Mouse (Mus musculus): Measurements from ENCODE around the gene Usp18. TPM values are rescaled to one million over a fixed set of nuclear protein-coding genes. Genes with fewer than 3 reads are reported as not detected.

Gene Usp18
- polyA plus RNA-seq, 2 experiments, result 1.0 to 1.8 TPM

DNA sequence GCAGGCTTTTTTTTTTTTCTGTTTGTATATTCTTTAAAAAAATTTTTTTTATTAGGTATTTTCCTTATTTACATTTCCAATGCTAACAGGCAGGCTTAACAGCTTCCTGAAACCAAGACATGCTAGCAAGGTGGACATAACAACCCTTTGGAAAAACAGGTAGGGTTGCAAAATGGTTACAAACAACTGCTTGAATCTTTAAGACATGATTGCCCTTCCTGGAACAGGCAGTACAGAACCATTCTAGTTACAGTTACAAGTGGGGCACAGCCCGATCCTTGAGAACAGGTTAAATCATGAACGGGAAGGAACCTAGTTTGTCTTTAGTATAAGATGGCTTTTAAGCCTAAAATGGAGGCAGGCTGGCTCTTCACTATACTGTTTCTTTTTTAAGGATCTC, 9.3 kb upstream of the Usp18 start:
- ATAC-seq (ENCODE audit: low FRiP score, low read depth) (no peak), DNase-seq (ENCODE audit: low spot score) (no peak)
- H3K9ac ChIP-seq (ENCODE audit: low read depth, low read length, severe bottlenecking), result no peak overlapping the region
- H3K4me2 ChIP-seq (replicated peaks; ENCODE audit: low read depth, low read length, severe bottlenecking), result no peak overlapping the region
- H3K9me3 ChIP-seq (ENCODE audit: control insufficient read depth, low read length), result no peaks in the 10 kb centered on the region
- H3K4me3 ChIP-seq (replicated peaks; ENCODE audit: low read length), result no peak overlapping the region
- 85% methylated on average over 2 of the region's 2 CpGs for WGBS
- TF ChIP-seq POLR2A (IDR thresholded peaks at IDR 0.05; ENCODE audit: borderline replicate concordance, extremely low read depth, insufficient read depth, insufficient read length), result no peak
- H3K4me1 ChIP-seq (ENCODE audit: control insufficient read depth, insufficient read depth, low read length), result no peaks in the 10 kb centered on the region
- H3K27ac ChIP-seq (replicated peaks; ENCODE audit: low read depth, low read length), result no peak overlapping the region
- H3K27me3 ChIP-seq (ENCODE audit: control insufficient read depth, insufficient read depth, low read length), result no peaks in the 10 kb centered on the region
- H3K36me3 ChIP-seq (ENCODE audit: control insufficient read depth, insufficient read depth, low read length), result no peaks in the 10 kb centered on the region

DNA sequence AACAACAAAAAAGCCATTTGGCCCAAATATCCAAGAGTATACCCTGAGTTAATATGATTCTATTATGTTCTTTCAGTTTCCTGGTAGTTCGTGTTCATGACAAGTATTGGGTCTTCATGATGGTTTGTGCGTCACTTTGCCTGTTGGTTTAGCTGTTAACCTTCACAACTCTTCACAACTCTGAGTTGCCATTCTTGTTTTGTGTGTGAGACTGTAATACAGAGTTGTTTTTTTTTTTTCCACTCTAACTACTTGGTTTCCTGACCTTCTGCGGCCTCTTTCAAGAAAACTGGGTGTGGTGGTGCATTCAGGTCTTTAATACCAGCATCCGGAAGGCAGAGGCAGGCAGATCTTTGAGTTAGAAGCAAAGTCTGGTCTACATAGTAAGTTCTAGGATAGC, 7.5 kb upstream of the Usp18 start:
- ATAC-seq (ENCODE audit: low FRiP score, low read depth) (no peak), DNase-seq (ENCODE audit: low spot score) (no peak)
- H3K27ac ChIP-seq (replicated peaks; ENCODE audit: low read depth, low read length), result no peak overlapping the region
- H3K4me1 ChIP-seq (ENCODE audit: control insufficient read depth, insufficient read depth, low read length), result no peaks in the 10 kb centered on the region
- no peaks in the 10 kb centered on the region for H3K27me3 ChIP-seq (ENCODE audit: control insufficient read depth, insufficient read depth, low read length)
- H3K4me3 ChIP-seq (replicated peaks; ENCODE audit: low read length), result no peak overlapping the region
- H3K9ac ChIP-seq (ENCODE audit: low read depth, low read length, severe bottlenecking), result no peak overlapping the region
- no peaks in the 10 kb centered on the region for H3K36me3 ChIP-seq (ENCODE audit: control insufficient read depth, insufficient read depth, low read length)
- 92% methylated on average over 4 of the region's 4 CpGs for WGBS
- no peak for TF ChIP-seq POLR2A (IDR thresholded peaks at IDR 0.05; ENCODE audit: borderline replicate concordance, extremely low read depth, insufficient read depth, insufficient read length)
- no peak overlapping the region for H3K4me2 ChIP-seq (replicated peaks; ENCODE audit: low read depth, low read length, severe bottlenecking)
- H3K9me3 ChIP-seq (ENCODE audit: control insufficient read depth, low read length), result no peaks in the 10 kb centered on the region

DNA sequence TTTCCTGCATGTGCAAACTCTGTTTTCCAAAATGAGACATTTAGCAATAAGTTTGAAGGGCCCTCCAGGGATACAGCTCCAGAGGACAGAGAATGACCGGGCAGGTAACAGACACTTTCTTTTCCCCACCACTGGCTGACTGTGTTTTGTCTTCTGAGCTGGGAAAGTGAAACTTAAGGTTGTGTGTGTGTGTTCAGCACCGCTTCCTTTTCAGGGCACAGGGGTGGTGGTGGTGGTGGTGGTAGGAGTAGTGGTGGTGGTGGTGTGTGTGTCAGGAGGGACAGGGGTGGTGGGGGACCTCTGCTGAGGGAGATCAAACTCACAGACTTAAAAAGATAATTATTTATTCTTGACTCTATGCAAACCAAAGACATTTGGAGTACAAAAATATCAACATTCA, 3.9 kb upstream of the Usp18 start:
- Histone ChIP-seq H3K36me3 (ENCODE audit: control insufficient read depth, insufficient read depth, low read length) (no peaks in the 10 kb centered on the region), H3K4me1 (ENCODE audit: control insufficient read depth, insufficient read depth, low read length) (no peaks in the 10 kb centered on the region), H3K9me3 (ENCODE audit: control insufficient read depth, low read length) (no peaks in the 10 kb centered on the region), H3K4me2 (replicated peaks; ENCODE audit: low read depth, low read length, severe bottlenecking) (no peak overlapping the region), H3K27me3 (ENCODE audit: control insufficient read depth, insufficient read depth, low read length) (no peaks in the 10 kb centered on the region), H3K9ac (ENCODE audit: low read depth, low read length, severe bottlenecking) (no peak overlapping the region), H3K4me3 (replicated peaks; ENCODE audit: low read length) (no peak overlapping the region), H3K27ac (replicated peaks; ENCODE audit: low read depth, low read length) (no peak overlapping the region)
- WGBS, result 82% methylated on average over 2 of the region's 2 CpGs
- no peak for DNase-seq (ENCODE audit: low spot score)
- TF ChIP-seq POLR2A (IDR thresholded peaks at IDR 0.05; ENCODE audit: borderline replicate concordance, extremely low read depth, insufficient read depth, insufficient read length), result no peak
- no peak for ATAC-seq (ENCODE audit: low FRiP score, low read depth)

DNA sequence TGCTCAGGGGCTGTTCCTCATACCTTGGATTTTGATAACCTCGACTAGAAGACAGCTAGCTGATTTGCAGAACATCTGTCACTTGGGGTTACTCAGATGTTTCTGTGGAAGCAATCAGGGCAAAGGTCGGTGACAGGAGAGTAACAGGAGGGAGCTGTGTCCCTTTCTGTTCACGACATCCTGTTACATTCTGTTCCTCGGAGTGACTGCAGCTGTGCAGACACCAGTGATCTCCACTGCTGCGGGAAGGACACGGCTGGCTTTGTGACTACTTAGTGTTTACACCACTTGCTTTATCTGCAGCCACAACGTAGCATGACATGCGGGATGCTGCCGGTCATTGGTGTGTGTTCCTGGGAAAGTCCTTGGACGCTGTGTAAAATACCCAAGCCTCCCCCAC, 2.5 kb upstream of the Usp18 start:
- Histone ChIP-seq H3K27me3 (ENCODE audit: control insufficient read depth, insufficient read depth, low read length) (no peaks in the 10 kb centered on the region), H3K9ac (ENCODE audit: low read depth, low read length, severe bottlenecking) (no peak overlapping the region), H3K27ac (replicated peaks; ENCODE audit: low read depth, low read length) (no peak overlapping the region), H3K4me2 (replicated peaks; ENCODE audit: low read depth, low read length, severe bottlenecking) (no peak overlapping the region), H3K4me3 (replicated peaks; ENCODE audit: low read length) (no peak overlapping the region), H3K4me1 (ENCODE audit: control insufficient read depth, insufficient read depth, low read length) (no peaks in the 10 kb centered on the region), H3K36me3 (ENCODE audit: control insufficient read depth, insufficient read depth, low read length) (no peaks in the 10 kb centered on the region), H3K9me3 (ENCODE audit: control insufficient read depth, low read length) (no peaks in the 10 kb centered on the region)
- no peak for ATAC-seq (ENCODE audit: low FRiP score, low read depth)
- WGBS, result 57% methylated on average over 10 of the region's 10 CpGs
- no peak for TF ChIP-seq POLR2A (IDR thresholded peaks at IDR 0.05; ENCODE audit: borderline replicate concordance, extremely low read depth, insufficient read depth, insufficient read length)
- DNase-seq (ENCODE audit: low spot score), result no peak

DNA sequence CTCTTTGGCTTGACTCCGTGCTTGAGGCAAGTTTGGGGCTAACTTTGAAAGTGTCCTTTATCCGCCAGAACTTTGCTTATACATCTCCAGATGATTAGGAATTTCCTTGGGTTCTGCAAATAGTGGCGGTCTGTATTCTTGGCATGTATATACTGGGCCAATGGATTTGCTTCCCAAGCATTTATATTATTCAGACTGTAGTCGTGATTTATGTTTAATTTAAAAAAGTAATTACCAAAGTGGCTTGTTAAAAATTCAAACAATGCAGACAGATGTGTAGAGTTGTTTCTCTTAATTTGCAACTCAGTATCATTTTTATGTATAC, 293 bp downstream of the Usp18 start:
- H3K9me3 ChIP-seq (ENCODE audit: control insufficient read depth, low read length), result no peaks in the 10 kb centered on the region
- peak overlapping the region; percentile 55 for H3K4me2 ChIP-seq (replicated peaks; ENCODE audit: low read depth, low read length, severe bottlenecking)
- ATAC-seq (ENCODE audit: low FRiP score, low read depth) (peak; percentile 21; the same call in 1 of the 2 replicates), DNase-seq (ENCODE audit: low spot score) (no peak)
- WGBS, result 8% methylated on average over 4 of the region's 4 CpGs
- peak overlapping the region; percentile 48 for H3K4me3 ChIP-seq (replicated peaks; ENCODE audit: low read length)
- H3K36me3 ChIP-seq (ENCODE audit: control insufficient read depth, insufficient read depth, low read length), result no peaks in the 10 kb centered on the region
- peak overlapping the region; percentile 58 for H3K9ac ChIP-seq (ENCODE audit: low read depth, low read length, severe bottlenecking)
- H3K27me3 ChIP-seq (ENCODE audit: control insufficient read depth, insufficient read depth, low read length), result no peaks in the 10 kb centered on the region
- no peak overlapping the region for H3K27ac ChIP-seq (replicated peaks; ENCODE audit: low read depth, low read length)
- no peak for TF ChIP-seq POLR2A (IDR thresholded peaks at IDR 0.05; ENCODE audit: borderline replicate concordance, extremely low read depth, insufficient read depth, insufficient read length)
- H3K4me1 ChIP-seq (ENCODE audit: control insufficient read depth, insufficient read depth, low read length), result no peaks in the 10 kb centered on the region

DNA sequence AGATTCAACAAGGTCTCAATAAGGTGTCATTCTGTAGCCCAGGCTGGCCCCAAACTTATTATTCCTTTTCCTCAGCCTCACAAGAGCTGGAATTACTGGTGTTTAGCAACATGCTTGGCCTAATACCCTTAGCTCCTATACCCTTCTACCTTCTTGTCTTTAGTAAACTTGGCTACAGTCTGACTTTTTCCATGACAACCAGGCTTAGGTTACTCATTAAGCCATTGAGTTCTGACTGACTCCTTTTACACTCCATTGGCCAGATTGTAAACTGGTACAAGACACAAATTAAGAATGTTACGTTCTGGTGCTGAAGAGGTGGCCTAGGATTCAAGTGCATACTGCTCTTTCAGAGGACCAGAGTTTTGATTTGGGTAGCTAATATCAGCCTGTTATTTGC, 4.7 kb downstream of the Usp18 start:
- Histone ChIP-seq H3K4me1 (ENCODE audit: control insufficient read depth, insufficient read depth, low read length) (no peaks in the 10 kb centered on the region), H3K9ac (ENCODE audit: low read depth, low read length, severe bottlenecking) (no peak overlapping the region), H3K4me2 (replicated peaks; ENCODE audit: low read depth, low read length, severe bottlenecking) (no peak overlapping the region), H3K36me3 (ENCODE audit: control insufficient read depth, insufficient read depth, low read length) (no peaks in the 10 kb centered on the region), H3K9me3 (ENCODE audit: control insufficient read depth, low read length) (no peaks in the 10 kb centered on the region), H3K27me3 (ENCODE audit: control insufficient read depth, insufficient read depth, low read length) (no peaks in the 10 kb centered on the region), H3K27ac (replicated peaks; ENCODE audit: low read depth, low read length) (no peak overlapping the region), H3K4me3 (replicated peaks; ENCODE audit: low read length) (no peak overlapping the region)
- DNase-seq (ENCODE audit: low spot score) (no peak), ATAC-seq (ENCODE audit: low FRiP score, low read depth) (no peak)
- TF ChIP-seq POLR2A (IDR thresholded peaks at IDR 0.05; ENCODE audit: borderline replicate concordance, extremely low read depth, insufficient read depth, insufficient read length), result no peak
- 54% methylated on average over 1 of the region's 1 CpGs for WGBS
